Mouse (Mus musculus) heart, adult 2 months (tissue): ENCODE results near the gene Sall2. TPM values are rescaled to one million over a fixed set of nuclear protein-coding genes. Genes with fewer than 3 reads are reported as not detected.

Experiments
- DNase-seq, 2 experiments: peaks; one replicate each; pipeline ENCODE4 v3.0.0; 2021
- H3K27ac ChIP-seq: fragments of 200-600 bp; 2 replicates; pipeline ENCODE4 v1.8.1; 2022
- H3K27me3 ChIP-seq: fragments of 200-500 bp; 2 replicates; pipeline ENCODE4 v1.6.1; 2012; ENCODE audit warnings: mild to moderate bottlenecking, low read length, inconsistent platforms, mixed read lengths; ENCODE audit not compliant: control insufficient read depth, insufficient read depth
- H3K36me3 ChIP-seq: fragments of 200-500 bp; 2 replicates; pipeline ENCODE4 v1.6.1; 2012; ENCODE audit warnings: low read length, inconsistent platforms; ENCODE audit not compliant: control insufficient read depth, insufficient read depth
- H3K4me1 ChIP-seq: fragments of 200-500 bp; 2 replicates; pipeline ENCODE4 v1.6.1; 2011; ENCODE audit warnings: low read length; ENCODE audit not compliant: control insufficient read depth, insufficient read depth
- H3K4me3 ChIP-seq: fragments of 200-600 bp; 2 replicates; pipeline ENCODE4 v1.8.1; 2022
- H3K79me2 ChIP-seq: fragments of 200-500 bp; replicated peaks from 2 replicates; pipeline ENCODE4 v1.6.1; 2012; ENCODE audit warnings: mild to moderate bottlenecking, inconsistent platforms, low read length, moderate library complexity, mixed read lengths; ENCODE audit not compliant: control insufficient read depth, insufficient read depth
- H3K9ac ChIP-seq: fragments of 200-500 bp; 2 replicates; pipeline ENCODE4 v1.6.1; 2012; ENCODE audit warnings: low read depth, mild to moderate bottlenecking, control low read depth, inconsistent platforms, low read length, mixed read lengths
- CTCF ChIP-seq: fragments of 200-600 bp; IDR thresholded peaks from 2 replicates; pipeline ENCODE4 v1.8.1; 2022; ENCODE audit warnings: antibody characterized with exemption, mild to moderate bottlenecking, moderate library complexity
- EP300 ChIP-seq: fragments of 200-500 bp; IDR thresholded peaks from 2 replicates; pipeline ENCODE4 v1.6.1; 2011; ENCODE audit warnings: low read depth, low read length, control low read depth; ENCODE audit not compliant: insufficient read depth
- POLR2A ChIP-seq: fragments of 200-500 bp; IDR thresholded peaks from 2 replicates; pipeline ENCODE4 v1.6.1; 2011; ENCODE audit warnings: mild to moderate bottlenecking, low read depth, low read length, control low read depth; ENCODE audit not compliant: insufficient read depth
- WGBS: fragments of 180-500 bp; shearing (Covaris S2); methylation state at CpG from one replicate; pipeline ENCODE4 v1.1.7; 2018; 5-methylcytosine and 5-hydroxymethylcytosine counted together
- intact Hi-C: fragments of 180-260 bp; cut with DNase I; formaldehyde crosslinking; loops from one replicate; pipeline ENCODE4 v1.15.1; 2025
- polyA plus RNA-seq: library from polyadenylated mRNA; depleted of rRNA; stranded (reverse); fragments of >200 nt; gene quantifications from 2 replicates; pipeline ENCODE4 v1.2.3, GENCODE M21; 2012
- total RNA-seq, 2 experiments: library from RNA; stranded (reverse); gene quantifications; 2 replicates each; pipeline ENCODE4 v1.2.3; 2021

Sall2 gene
- total and polyA plus RNA-seq, 3 experiments: 0.98 to 2.0 (median 1.6) TPM

DNA sequence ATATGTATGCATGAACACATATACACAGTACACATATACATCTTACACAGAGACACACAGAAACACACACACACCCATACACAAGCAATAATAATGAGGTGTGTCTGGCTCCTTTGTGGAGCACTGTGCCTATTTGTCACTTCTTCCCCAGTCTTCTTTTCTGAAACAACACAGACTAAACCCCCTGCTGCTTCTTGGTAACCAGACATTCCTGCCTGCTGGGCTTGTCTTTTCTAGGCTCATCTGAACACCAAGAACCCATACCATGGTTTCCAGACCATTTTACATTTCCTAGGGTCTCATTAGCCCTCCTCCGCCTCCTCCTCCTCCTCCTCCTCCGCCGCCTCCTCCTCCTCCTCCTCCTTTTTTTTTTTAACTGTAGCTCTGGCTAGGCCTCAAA, 3.6 kb upstream of the Sall2 start:
- H3K4me1 ChIP-seq: no peaks in the 10 kb centered on the region
- peaks cover 5% of the 10 kb centered on the region for H3K27me3 ChIP-seq
- DNase-seq: no peak
- no peak overlapping the region for H3K9ac ChIP-seq
- no peaks in the 10 kb centered on the region for H3K36me3 ChIP-seq
- 86% methylated on average over 3 of the region's 3 CpGs for WGBS
- no peaks in the 10 kb centered on the region for H3K79me2 ChIP-seq
- H3K27ac ChIP-seq: no peak overlapping the region
- intact Hi-C loops: no loop called here
- no peak overlapping the region for H3K4me3 ChIP-seq
- no peak for TF ChIP-seq POLR2A
- TF ChIP-seq EP300: no peak
- no peak for TF ChIP-seq CTCF

DNA sequence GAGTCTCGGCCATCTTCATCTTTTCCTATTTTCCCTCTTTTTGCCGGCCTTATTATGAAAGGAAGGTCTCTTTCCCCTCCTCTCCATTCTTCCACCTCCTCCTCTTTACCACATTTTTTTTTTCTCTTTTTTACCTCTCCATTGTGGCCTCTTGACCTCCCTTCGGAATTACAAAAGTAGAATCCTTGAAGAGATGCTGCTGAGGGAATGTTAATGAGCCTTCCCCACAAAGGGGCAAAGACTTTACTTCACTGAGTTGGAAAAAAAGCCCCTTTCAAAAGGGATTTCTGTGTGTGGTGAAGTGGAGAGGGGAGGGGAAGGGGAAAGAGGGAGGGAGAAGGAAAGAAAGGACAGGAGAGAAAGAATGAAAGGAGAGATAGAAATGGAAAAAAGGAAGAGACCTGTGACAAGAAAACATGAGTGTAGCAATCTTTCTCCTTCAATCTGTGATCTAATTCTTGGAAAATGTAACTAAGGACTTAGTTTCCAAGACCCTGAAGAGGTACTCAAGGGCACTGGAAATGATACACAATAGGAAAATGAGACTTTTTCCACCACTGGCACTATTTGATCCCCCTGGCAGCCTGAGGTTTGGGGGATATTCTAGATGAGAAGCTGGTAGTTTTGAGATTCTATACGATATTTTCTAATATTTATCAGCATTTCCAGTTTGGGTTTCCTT, 2.6 kb upstream of the Sall2 start:
- Histone ChIP-seq H3K9ac (no peak overlapping the region), H3K79me2 (no peaks in the 10 kb centered on the region), H3K4me1 (no peaks in the 10 kb centered on the region), H3K4me3 (no peak overlapping the region), H3K27ac (no peak overlapping the region), H3K27me3 (peaks cover 5% of the 10 kb centered on the region), H3K36me3 (no peaks in the 10 kb centered on the region)
- DNase-seq: no peak
- 38% methylated on average over 4 of the region's 4 CpGs for WGBS
- intact Hi-C loops: no loop called here
- no peak for TF ChIP-seq CTCF
- TF ChIP-seq POLR2A: no peak
- TF ChIP-seq EP300: no peak

DNA sequence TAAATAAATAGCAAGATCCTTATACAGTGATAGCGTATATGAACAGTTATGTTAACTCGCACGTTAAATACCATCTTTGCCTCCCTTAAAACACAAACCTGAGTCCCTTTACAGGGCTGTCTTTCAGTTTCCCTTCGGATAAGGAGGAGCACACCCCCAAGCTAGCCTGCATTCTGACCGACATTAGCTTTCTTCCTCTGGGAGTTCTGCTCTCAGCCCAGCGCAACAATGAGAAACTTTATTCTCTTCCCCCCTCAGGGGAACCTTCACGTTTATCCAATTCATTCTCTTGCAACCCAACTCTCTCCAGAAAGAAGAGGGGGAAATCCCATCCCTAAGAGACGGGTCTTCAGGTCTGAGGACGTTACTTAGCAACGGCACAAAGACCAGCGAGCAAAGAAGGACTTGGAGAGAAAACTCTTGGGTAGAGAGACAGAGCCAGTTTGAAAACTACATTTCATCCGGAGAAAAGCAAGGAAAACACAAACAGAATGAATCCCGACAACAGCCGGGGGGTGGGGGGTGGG, 1.1 kb downstream of the Sall2 start:
- no peaks in the 10 kb centered on the region for H3K4me1 ChIP-seq
- no peak overlapping the region for H3K9ac ChIP-seq
- WGBS: 4% methylated on average over 14 of the region's 14 CpGs
- no peak for DNase-seq
- TF ChIP-seq EP300: no peak
- no peak for TF ChIP-seq CTCF
- TF ChIP-seq POLR2A: no peak
- no peaks in the 10 kb centered on the region for H3K36me3 ChIP-seq
- no peaks in the 10 kb centered on the region for H3K79me2 ChIP-seq
- no peak overlapping the region for H3K27ac ChIP-seq
- intact Hi-C loops: no loop called here
- H3K27me3 ChIP-seq: peaks cover 5% of the 10 kb centered on the region
- H3K4me3 ChIP-seq: no peak overlapping the region

DNA sequence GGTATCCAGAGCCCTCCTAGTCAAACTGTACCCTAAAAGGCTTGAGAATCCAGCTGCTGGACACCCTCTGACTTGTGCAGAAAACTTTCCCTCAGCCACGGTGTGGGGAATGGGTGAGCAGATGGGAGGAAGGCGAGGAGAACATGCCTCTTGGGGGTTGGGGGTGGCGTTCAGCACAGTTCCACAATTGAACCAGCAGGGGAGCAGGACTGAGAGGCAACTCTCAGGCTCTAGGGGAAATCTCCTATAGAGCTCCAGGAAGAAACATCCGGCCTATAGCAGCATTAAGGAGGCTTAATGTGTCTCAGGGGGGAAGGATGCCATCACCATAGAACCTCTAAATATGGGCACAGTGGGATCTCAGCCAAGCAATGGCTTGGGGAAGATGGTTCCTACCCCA, 2.7 kb downstream of the Sall2 start:
- no peaks in the 10 kb centered on the region for H3K4me1 ChIP-seq
- DNase-seq: no peak
- no peaks in the 10 kb centered on the region for H3K36me3 ChIP-seq
- peaks cover 5% of the 10 kb centered on the region for H3K27me3 ChIP-seq
- no peak overlapping the region for H3K4me3 ChIP-seq
- no peak overlapping the region for H3K27ac ChIP-seq
- intact Hi-C loops: no loop called here
- WGBS: 19% methylated on average over 4 of the region's 4 CpGs
- H3K79me2 ChIP-seq: no peaks in the 10 kb centered on the region
- TF ChIP-seq POLR2A (no peak), EP300 (no peak), CTCF (no peak)
- H3K9ac ChIP-seq: no peak overlapping the region

GRCm38 (mm10) chr14:52319361-52319760, 9.2 kb downstream of the Sall2 start:
- H3K9ac ChIP-seq: no peak overlapping the region
- H3K27me3 ChIP-seq: no peaks in the 10 kb centered on the region; the same call in 1 of the 2 replicates
- peaks cover 1% of the 10 kb centered on the region; the same call in 1 of the 2 replicates for H3K4me1 ChIP-seq
- no peak for DNase-seq
- TF ChIP-seq CTCF (no peak), POLR2A (no peak), EP300 (no peak)
- H3K36me3 ChIP-seq: no peaks in the 10 kb centered on the region
- H3K4me3 ChIP-seq: no peak overlapping the region
- H3K27ac ChIP-seq: no peak overlapping the region
- H3K79me2 ChIP-seq: 0 out of 2 replicates have a peak, but pooled peaks cover 2% of the 10 kb centered on the region
- intact Hi-C loops: no loop called here
- 27% methylated on average over 6 of the region's 6 CpGs for WGBS
